Mouse (Mus musculus) hematopoietic multipotent progenitor cell, adult 10-12 weeks (in vitro differentiated cells): ENCODE data around the gene Sfn. TPM values are rescaled to one million over a fixed set of nuclear protein-coding genes. Genes with fewer than 3 reads are reported as not detected.

Experiments
- polyA plus RNA-seq: library from polyadenylated mRNA; stranded (reverse); fragments of >175 nt; gene quantifications from 2 replicates; pipeline ENCODE4 v1.2.3, GENCODE M21; 2012; ENCODE audit warnings: low replicate concordance

The Sfn gene
- polyA plus RNA-seq: 39.4 and 51.3 TPM in 2 replicates

DNA sequence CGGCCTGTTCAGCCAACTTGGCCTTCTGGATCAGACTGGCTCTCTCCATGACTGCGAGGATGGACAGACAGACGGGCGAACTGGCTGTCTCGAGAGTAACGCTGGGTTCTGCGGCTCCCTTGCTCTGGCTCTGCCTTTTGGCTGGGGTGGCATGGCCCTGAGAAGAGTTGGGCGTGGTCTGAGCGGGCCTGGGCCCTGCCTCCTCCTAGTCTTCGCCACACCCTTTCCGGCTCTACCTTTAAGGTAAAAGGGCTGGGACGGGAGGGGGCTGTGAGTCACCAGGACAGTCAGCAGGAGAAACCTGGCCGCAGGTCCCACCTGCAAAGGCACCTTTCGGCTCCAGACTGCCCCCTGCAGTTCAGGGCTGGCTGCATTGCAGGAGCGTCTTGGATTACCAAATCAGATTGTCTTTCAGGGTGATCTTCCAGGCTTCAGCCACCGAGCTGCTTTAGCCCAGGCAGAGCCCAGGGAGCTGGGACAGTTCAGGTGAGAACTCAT is at the start of gene Sfn:
Sfn (minus strand) TSS at position 448 of the 498 bp plus-strand sequence.

GRCm38 (mm10) chr4:133649989-133650699 is 48.2 kb upstream of the Sfn start, which contains the start of gene Zdhhc18:
Gene Zdhhc18, minus strand, starts transcription at chr4:133650154.

GRCm38 (mm10) chr4:133584059-133584951 is 17.7 kb downstream of the Sfn start, which contains the start of gene Gpn2:
Gene Gpn2, plus strand, starts transcription at chr4:133584362.

DNA sequence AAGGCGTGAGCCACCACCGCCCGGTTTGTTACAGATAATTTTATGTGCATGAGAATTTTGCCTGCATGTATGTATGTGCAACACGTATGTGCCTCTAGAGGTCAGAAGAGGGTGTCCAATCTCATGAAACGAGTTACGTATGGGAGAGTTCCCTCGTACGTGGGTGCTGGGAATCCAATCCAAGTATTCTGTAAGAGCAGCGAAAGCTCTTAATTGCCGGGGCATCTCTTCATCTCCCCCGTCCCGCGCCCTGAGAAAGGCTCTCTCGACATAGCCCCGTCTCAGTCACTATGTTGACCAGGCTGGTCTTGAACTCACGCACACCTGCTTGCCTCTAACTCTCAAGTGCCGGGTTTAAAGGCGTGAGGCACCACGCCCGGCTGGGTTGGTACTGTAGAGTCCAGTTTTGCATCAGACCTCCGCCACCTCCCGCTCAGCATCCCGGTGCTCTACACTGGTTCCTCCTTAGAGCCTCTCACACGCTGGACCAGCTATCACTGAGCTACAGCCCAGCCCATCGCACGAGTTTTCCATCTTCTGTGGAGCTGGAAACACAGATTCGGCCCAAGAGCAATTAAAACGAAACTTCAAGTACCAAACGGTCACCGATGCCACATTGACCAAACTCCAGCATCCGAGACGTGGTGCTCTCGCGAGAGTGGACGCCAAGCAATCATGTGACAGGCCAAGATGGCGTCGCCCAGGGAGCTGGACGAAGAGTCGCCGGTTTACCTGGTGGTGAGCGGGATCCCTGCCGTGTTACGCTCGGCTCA is 27.7 kb downstream of the Sfn start, which contains the start of gene Gpatch3:
Gpatch3 (plus strand) TSS at position 676 of the 773 bp plus-strand sequence.

DNA sequence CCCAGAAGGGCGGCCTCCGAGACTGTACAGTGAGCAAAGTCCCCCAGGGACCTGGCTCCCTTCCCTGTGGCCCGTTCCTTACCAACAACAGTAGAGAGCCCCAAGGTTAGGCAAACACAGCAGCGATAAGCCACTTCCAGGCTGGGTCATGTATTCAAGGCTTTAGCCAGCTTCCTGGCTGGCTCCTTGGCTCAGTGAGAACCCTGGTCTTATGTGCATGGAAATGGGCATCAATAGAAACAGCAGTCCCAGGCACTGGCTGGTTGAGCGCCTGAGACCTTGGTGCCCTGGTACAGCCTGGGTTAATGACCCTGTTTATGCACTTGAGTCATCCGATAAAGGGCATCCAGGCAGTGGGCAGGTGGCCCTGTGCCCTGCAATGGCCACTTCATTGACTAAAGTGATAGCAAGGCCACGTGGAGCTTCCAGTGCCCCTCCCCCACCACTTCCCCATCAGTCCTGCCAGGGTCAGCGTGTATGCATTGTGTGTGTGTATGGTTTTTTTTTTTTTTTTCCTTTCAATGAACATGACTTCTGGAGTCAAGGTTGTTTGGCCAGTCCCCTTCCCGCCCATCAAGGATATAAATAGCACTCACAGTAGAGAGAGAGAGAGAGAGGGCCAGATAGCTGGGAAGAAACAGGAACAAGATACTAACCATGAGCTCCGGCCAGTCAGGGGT is 49.1 kb downstream of the Sfn start, which contains the start of gene Nr0b2:
Nr0b2 (plus strand) TSS at position 609 of the 680 bp plus-strand sequence.

Other genes with a start within 250 kb of the Sfn start
- gene Wdtc1, start 248.7 kb downstream of the Sfn start, polyA plus RNA-seq: 95.6 and 151 TPM in 2 replicates
- 66.9 and 101 TPM in 2 replicates for gene Slc9a1, start 232.5 kb downstream of the Sfn start, polyA plus RNA-seq
- gene Tent5b, start 122.0 kb downstream of the Sfn start, polyA plus RNA-seq: not detected in 2 replicates
- gene Trnp1, start 103.6 kb downstream of the Sfn start, polyA plus RNA-seq: 0.47 and 0.98 TPM in 2 replicates
- 1.6 and 3.6 TPM in 2 replicates for gene Kdf1, start 83.2 kb downstream of the Sfn start, polyA plus RNA-seq
- 118 and 188 TPM in 2 replicates for gene Nudc, start 56.2 kb downstream of the Sfn start, polyA plus RNA-seq
- gene Nr0b2, start 48.8 kb downstream of the Sfn start, polyA plus RNA-seq: 0.86 TPM in 1 of 2 replicates, not detected in the other
- gene Gpatch3, start 27.4 kb downstream of the Sfn start, polyA plus RNA-seq: 9.5 and 14.4 TPM in 2 replicates
- gene Gpn2, start 17.8 kb downstream of the Sfn start, polyA plus RNA-seq: 40.9 and 72.5 TPM in 2 replicates
- gene Zdhhc18, start 48.0 kb upstream of the Sfn start, polyA plus RNA-seq: 264 and 405 TPM in 2 replicates
- 28.7 and 42.9 TPM in 2 replicates for gene Pigv, start 70.5 kb upstream of the Sfn start, polyA plus RNA-seq
- 196 and 290 TPM in 2 replicates for gene Arid1a, start 154.6 kb upstream of the Sfn start, polyA plus RNA-seq